Comparison of ENCODE assay signal across 26 mouse cellular contexts in genomic region chr15:80768216-80768615, GRCm38 (mm10). TPM values are rescaled to one million over a fixed set of nuclear protein-coding genes. Genes with fewer than 3 reads are reported as not detected.
A peak's percentile ranks its signal among the peaks of the same experiment; 100 is the strongest.
DNase-seq lines count a peak whose midpoint lies in the region; ATAC-seq and TF ChIP-seq lines count a peak whose summit lies in the region.
"Had no signal": no experiment of that assay in that cellular context is flagged by ENCODE, and none has a peak within 500 bp of the region (broad histone marks: within the 10 kb centered on the region; RNA-seq: fewer than 3 reads in every experiment).

No protein-coding gene starts in this region.

- 81% methylated on average over 3 of the region's 3 CpGs for WGBS in midbrain, postnatal 0 days

- 0 out of 2 replicates have a peak overlapping the region, but pooled peaks have one; percentile 8 for H3K27ac ChIP-seq in gastrocnemius, adult 2 months
- H3K27ac ChIP-seq in midbrain, postnatal 0 days (ENCODE audit: low read depth, low read length) = no peak overlapping the region
- H3K27ac ChIP-seq: embryonic facial prominence, embryonic 10.5 days; embryonic facial prominence, embryonic 13.5 days; forebrain, embryonic 10.5 days; forebrain, embryonic 13.5 days; heart, adult 2 months; heart, embryonic 10.5 days; hindbrain, embryonic 12.5 days; hindbrain, embryonic 15.5 days had no signal

- no peak overlapping the region for H3K4me3 ChIP-seq in gastrocnemius, adult 2 months
- no peak overlapping the region for H3K4me3 ChIP-seq in midbrain, postnatal 0 days (ENCODE audit: low read depth, low read length)
- H3K4me3 ChIP-seq: embryonic facial prominence, embryonic 10.5 days; embryonic facial prominence, embryonic 13.5 days; forebrain, embryonic 10.5 days; forebrain, embryonic 13.5 days; heart, adult 2 months; heart, embryonic 10.5 days; hindbrain, embryonic 12.5 days; hindbrain, embryonic 15.5 days had no signal

- no peaks in the 10 kb centered on the region for H3K27me3 ChIP-seq in midbrain, postnatal 0 days (ENCODE audit: insufficient read depth, low read length)
- H3K27me3 ChIP-seq: CH12.LX; embryonic facial prominence, embryonic 13.5 days; forebrain, embryonic 13.5 days; hindbrain, embryonic 12.5 days; hindbrain, embryonic 15.5 days had no signal

- H3K4me2 ChIP-seq in midbrain, postnatal 0 days (ENCODE audit: low read depth, low read length, poor library complexity, severe bottlenecking) = no peak overlapping the region
- H3K4me2 ChIP-seq: embryonic facial prominence, embryonic 13.5 days; forebrain, embryonic 13.5 days; hindbrain, embryonic 12.5 days; hindbrain, embryonic 15.5 days had no signal

- no peaks in the 10 kb centered on the region for H3K36me3 ChIP-seq in midbrain, postnatal 0 days (ENCODE audit: insufficient read depth, low read length)
- H3K36me3 ChIP-seq: embryonic facial prominence, embryonic 10.5 days; embryonic facial prominence, embryonic 13.5 days; forebrain, embryonic 10.5 days; heart, embryonic 10.5 days; hindbrain, embryonic 12.5 days; hindbrain, embryonic 15.5 days had no signal

- H3K9ac ChIP-seq in midbrain, postnatal 0 days (replicated peaks; ENCODE audit: low read length, poor library complexity, severe bottlenecking) = no peak overlapping the region
- H3K9ac ChIP-seq: embryonic facial prominence, embryonic 13.5 days; forebrain, embryonic 13.5 days; hindbrain, embryonic 12.5 days; hindbrain, embryonic 15.5 days had no signal

- intact Hi-C loops in gastrocnemius, adult 2 months (cut with DNase I) = no loop called here

- no peaks in the 10 kb centered on the region for H3K9me3 ChIP-seq in midbrain, postnatal 0 days (ENCODE audit: low read length)
- H3K9me3 ChIP-seq: embryonic facial prominence, embryonic 10.5 days; embryonic facial prominence, embryonic 13.5 days; forebrain, embryonic 10.5 days; forebrain, embryonic 13.5 days; G1E; heart, embryonic 10.5 days; hindbrain, embryonic 12.5 days; hindbrain, embryonic 15.5 days had no signal

- no peak for DNase-seq in gastrocnemius, adult 2 months
- no peak for DNase-seq in gastrocnemius, adult 8-10 months (ENCODE audit: low spot score in 2 of 2)
- peak; percentile 84 for DNase-seq in 3T3-L1 (ENCODE audit: low read depth, low spot score)
- peak; percentile 63 for DNase-seq in NIH3T3 (ENCODE audit: low read depth)
- no peak for DNase-seq in midbrain, postnatal 0 days (ENCODE audit: low spot score)
- no peak for DNase-seq in spleen, postnatal 36 days (ENCODE audit: low spot score in 2 of 2)
- DNase-seq: adrenal gland, postnatal 25 days; cerebellum, adult 11-12 months; cerebellum, adult 8-10 months; cerebellum, postnatal 10 days; cerebellum, postnatal 36 days; embryo, embryonic 11 days; gastrocnemius, postnatal 25 days; heart, adult 2 months; kidney, adult 2 months had no signal

- H3K4me1 ChIP-seq in midbrain, postnatal 0 days (ENCODE audit: insufficient read depth, low read length) = no peaks in the 10 kb centered on the region
- H3K4me1 ChIP-seq: forebrain, embryonic 10.5 days; forebrain, embryonic 13.5 days; heart, embryonic 10.5 days; hindbrain, embryonic 12.5 days; hindbrain, embryonic 15.5 days had no signal

- TF ChIP-seq CTCF in gastrocnemius, adult 2 months (IDR thresholded peaks at IDR 0.05) = no peak
- TF ChIP-seq CTCF in midbrain, postnatal 0 days (IDR thresholded peaks at IDR 0.05) = no peak

- ATAC-seq in midbrain, postnatal 0 days (ENCODE audit: low FRiP score) = no peak
- ATAC-seq: forebrain, embryonic 13.5 days; forebrain, embryonic 16.5 days; intestine, postnatal 0 days had no signal

RNA-seq across cellular contexts. Expression of gene Tnrc6b, which starts 57.1 kb away (rescaled TPM):
- 10 to 100 TPM; 48.5 to 55.6 TPM for total RNA-seq in gastrocnemius, adult 2 months (2021)
- 10 to 100 TPM; 46.5 to 53.7 (median 48.9) TPM for total RNA-seq in gastrocnemius, adult 8-10 months (2022)
- total RNA-seq in midbrain, postnatal 0 days (2014; rRNA removed) = 30.0 and 39.0 TPM in 2 replicates
- 21.5 and 26.3 TPM in 2 replicates for polyA plus RNA-seq in midbrain, postnatal 0 days (2015; fragmentation: Nextera tagmentation; extraction: Ambion mirVana)

Comparison
In these comparisons a context has a peak if more than half of its experiments do, and no peak if none do; other contexts are left out.
1. DNase-seq: peak in 3T3-L1 (single experiment) and NIH3T3 (single experiment); none in gastrocnemius, adult 2 months (single experiment), gastrocnemius, adult 8-10 months (0 of 2), midbrain, postnatal 0 days (single experiment) and spleen, postnatal 36 days (0 of 2).